Mouse (Mus musculus): ENCODE results near the gene Cabp2.
"Not testable (repeated sequence)": the region's sequence is repeated elsewhere in the genome, so short reads cannot be mapped to it uniquely, and the experiment has no call there.

GRCm38 (mm10) chr19:4135963-4136345 lies 54.6 kb downstream of the Cabp2 start:
- TF ChIP-seq POLR2A (IDR thresholded peaks at IDR 0.05; ENCODE audit: low read depth, low read length); CTCF (IDR thresholded peaks at IDR 0.05; ENCODE audit: borderline replicate concordance, insufficient read depth, low read length): not testable (repeated sequence)
